Mouse (Mus musculus) ES-Bruce4 (cell line): ENCODE measurements around the gene Pdf. TPM values are rescaled to one million over a fixed set of nuclear protein-coding genes. Genes with fewer than 3 reads are reported as not detected.

Experiments
- H3K27ac ChIP-seq: 2 replicates; pipeline ENCODE4 v1.5.1; 2012; ENCODE audit warnings: low read length, inconsistent platforms; ENCODE audit not compliant: insufficient read depth
- H3K27me3 ChIP-seq: 2 replicates; pipeline ENCODE4 v1.6.1; 2012; ENCODE audit warnings: mild to moderate bottlenecking, low read length, inconsistent platforms; ENCODE audit not compliant: control insufficient read depth, poor library complexity, insufficient read depth, severe bottlenecking
- H3K36me3 ChIP-seq: 2 replicates; pipeline ENCODE4 v1.6.1; 2012; ENCODE audit warnings: inconsistent platforms, mild to moderate bottlenecking, low read length, moderate library complexity; ENCODE audit not compliant: control insufficient read depth, poor library complexity, insufficient read depth, severe bottlenecking
- H3K4me1 ChIP-seq: one replicate; pipeline ENCODE4 v1.8.1; 2011; ENCODE audit warnings: low read length; ENCODE audit not compliant: control insufficient read depth, insufficient read depth
- H3K4me3 ChIP-seq: 2 replicates; pipeline ENCODE4 v1.5.1; 2011; ENCODE audit warnings: low read depth, mild to moderate bottlenecking, low read length
- H3K9ac ChIP-seq: 2 replicates; pipeline ENCODE4 v1.6.1; 2012; ENCODE audit warnings: low read depth, mild to moderate bottlenecking, inconsistent platforms; ENCODE audit not compliant: poor library complexity, severe bottlenecking
- H3K9me3 ChIP-seq: replicated peaks from 2 replicates; pipeline ENCODE4 v1.6.1; 2012; ENCODE audit warnings: mild to moderate bottlenecking, low read length, inconsistent platforms; ENCODE audit not compliant: control insufficient read depth, poor library complexity, insufficient read depth, severe bottlenecking
- CTCF ChIP-seq: IDR thresholded peaks from one replicate; pipeline ENCODE4 v1.8.1; 2011; ENCODE audit warnings: low read depth, low read length
- EP300 ChIP-seq: IDR thresholded peaks from 2 replicates; pipeline ENCODE4 v1.6.1; 2011; ENCODE audit warnings: low read depth, low read length; ENCODE audit not compliant: insufficient read depth
- POLR2A ChIP-seq: IDR thresholded peaks from one replicate; pipeline ENCODE4 v1.8.1; 2011; ENCODE audit warnings: low read length; ENCODE audit not compliant: insufficient read depth
- polyA plus RNA-seq: library from polyadenylated mRNA; stranded (reverse); fragments of >200 nt; gene quantifications from 2 replicates; pipeline ENCODE4 v1.2.4, GENCODE M21; 2011; ENCODE audit warnings: low read depth; ENCODE audit not compliant: missing spikeins, insufficient read depth, insufficient read length

Gene Pdf
- polyA plus RNA-seq, 1 experiment: 5.7 TPM

GRCm38 (mm10) chr8:107086018-107086417 lies 37.6 kb upstream of the Pdf start:
- Histone ChIP-seq H3K27me3 (no peaks in the 10 kb centered on the region), H3K4me1 (no peaks in the 10 kb centered on the region), H3K9me3 (no peaks in the 10 kb centered on the region), H3K27ac (no peak overlapping the region), H3K4me3 (no peak overlapping the region), H3K9ac (no peak overlapping the region), H3K36me3 (peaks cover 35% of the 10 kb centered on the region)
- no peak for TF ChIP-seq POLR2A
- no peak for TF ChIP-seq EP300

GRCm38 (mm10) chr8:107085358-107085757 lies 36.9 kb upstream of the Pdf start:
- no peaks in the 10 kb centered on the region for H3K9me3 ChIP-seq
- no peak overlapping the region for H3K9ac ChIP-seq
- no peak overlapping the region for H3K4me3 ChIP-seq
- no peaks in the 10 kb centered on the region for H3K27me3 ChIP-seq
- H3K27ac ChIP-seq: no peak overlapping the region
- H3K4me1 ChIP-seq: no peaks in the 10 kb centered on the region
- peaks cover 33% of the 10 kb centered on the region for H3K36me3 ChIP-seq
- TF ChIP-seq CTCF (peak; percentile 90), POLR2A (no peak)

DNA sequence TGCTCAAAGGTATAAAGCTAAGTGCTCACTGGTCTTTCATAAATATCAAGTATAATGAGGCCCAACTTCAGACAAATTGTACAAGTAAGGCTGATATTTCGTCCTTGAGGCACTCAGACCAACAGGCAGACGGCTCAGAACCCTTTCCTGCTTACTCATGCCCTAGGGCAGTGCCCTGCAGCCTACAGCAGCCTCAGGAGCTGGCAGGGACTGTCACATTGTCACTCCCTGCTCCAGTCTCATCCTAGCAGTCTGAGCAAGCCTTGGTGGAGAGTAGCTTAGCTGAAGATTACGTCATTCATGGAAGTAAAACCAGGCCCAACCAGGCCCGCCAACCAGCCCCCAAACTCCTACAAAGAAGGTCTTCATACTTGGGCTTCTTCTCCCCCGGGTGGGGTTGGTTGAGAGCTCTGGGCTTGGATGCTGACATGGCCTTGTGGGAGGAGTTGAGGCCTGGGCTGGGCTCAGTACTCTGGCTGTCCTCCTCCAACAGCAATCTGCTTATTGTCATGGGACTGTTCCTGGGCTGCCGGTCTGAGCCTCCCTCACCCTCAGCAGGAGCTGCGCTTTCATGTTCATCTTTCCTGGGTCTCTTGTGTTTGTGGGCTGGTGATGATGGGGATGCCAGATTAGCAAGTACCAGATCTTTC lies 27.9 kb upstream of the Pdf start:
- Histone ChIP-seq H3K9ac (no peak overlapping the region), H3K9me3 (no peaks in the 10 kb centered on the region), H3K27me3 (no peaks in the 10 kb centered on the region), H3K36me3 (peaks cover 44% of the 10 kb centered on the region), H3K27ac (no peak overlapping the region), H3K4me1 (no peaks in the 10 kb centered on the region), H3K4me3 (no peak overlapping the region)
- no peak for TF ChIP-seq CTCF
- no peak for TF ChIP-seq EP300
- TF ChIP-seq POLR2A: no peak

- no peaks in the 10 kb centered on the region for H3K27me3 ChIP-seq
- TF ChIP-seq CTCF (no peak), EP300 (no peak), POLR2A (no peak)
- H3K4me1 ChIP-seq: no peaks in the 10 kb centered on the region
- peaks cover 29% of the 10 kb centered on the region for H3K36me3 ChIP-seq
- H3K9ac ChIP-seq: no peak overlapping the region
- H3K9me3 ChIP-seq: no peaks in the 10 kb centered on the region
- no peak overlapping the region for H3K4me3 ChIP-seq
- H3K27ac ChIP-seq: peak overlapping the region; percentile 4; the same call in 1 of the 2 replicates
Measured at GRCm38 (mm10) chr8:107074128-107074527, 25.7 kb upstream of the Pdf start.

DNA sequence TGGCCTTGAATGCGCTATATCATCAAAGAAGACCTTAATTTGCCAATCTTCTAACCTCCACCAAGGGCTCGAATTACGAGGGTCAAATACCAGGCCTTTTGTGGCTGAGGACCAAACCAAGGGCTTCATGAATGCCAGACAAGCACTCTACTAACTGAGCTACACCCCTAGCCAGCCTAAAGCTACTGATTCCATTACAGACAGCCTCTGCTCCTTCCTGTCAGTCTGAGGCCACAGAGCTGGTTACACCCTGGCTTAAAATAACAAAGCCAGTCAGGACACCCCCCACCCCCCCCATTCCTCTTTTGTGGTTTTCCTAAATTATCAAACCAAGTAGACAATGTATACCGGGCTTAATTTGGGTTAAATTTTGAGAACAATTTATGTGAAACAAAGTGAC lies 25.3 kb upstream of the Pdf start:
- H3K4me1 ChIP-seq: no peaks in the 10 kb centered on the region
- H3K9ac ChIP-seq: no peak overlapping the region
- no peaks in the 10 kb centered on the region for H3K27me3 ChIP-seq
- no peak overlapping the region for H3K4me3 ChIP-seq
- H3K9me3 ChIP-seq: no peaks in the 10 kb centered on the region
- peaks cover 24% of the 10 kb centered on the region for H3K36me3 ChIP-seq
- peak overlapping the region; percentile 24; the same call in 1 of the 2 replicates for H3K27ac ChIP-seq
- TF ChIP-seq POLR2A: no peak
- no peak for TF ChIP-seq EP300
- TF ChIP-seq CTCF: no peak

- H3K4me1 ChIP-seq: peaks cover 1% of the 10 kb centered on the region
- 0 out of 2 replicates have a peak, but pooled peaks cover under 1% of the 10 kb centered on the region for H3K36me3 ChIP-seq
- H3K9ac ChIP-seq: no peak within 1 kb of the TSS
- TF ChIP-seq POLR2A: no peak
- no peak for TF ChIP-seq EP300
- no peak for TF ChIP-seq CTCF
- H3K27ac ChIP-seq: no peak within 1 kb of the TSS
- no peaks in the 10 kb centered on the region for H3K9me3 ChIP-seq
- no peaks in the 10 kb centered on the region for H3K27me3 ChIP-seq
- H3K4me3 ChIP-seq: no peak within 1 kb of the TSS
Measured at GRCm38 (mm10) chr8:107065511-107066496, 17.4 kb upstream of the Pdf start, which contains the start of gene Tmed6. TSS of gene Tmed6 (minus strand) at chr8:107065644.
